Mouse (Mus musculus): ENCODE measurements at regions not wholly inside any gene's neighbourhood (a gene's known extent, or its start where the extent isn't known, plus 50 kb on each side); places are given as distances from the start of the nearest gene placed in this dataset.

DNA sequence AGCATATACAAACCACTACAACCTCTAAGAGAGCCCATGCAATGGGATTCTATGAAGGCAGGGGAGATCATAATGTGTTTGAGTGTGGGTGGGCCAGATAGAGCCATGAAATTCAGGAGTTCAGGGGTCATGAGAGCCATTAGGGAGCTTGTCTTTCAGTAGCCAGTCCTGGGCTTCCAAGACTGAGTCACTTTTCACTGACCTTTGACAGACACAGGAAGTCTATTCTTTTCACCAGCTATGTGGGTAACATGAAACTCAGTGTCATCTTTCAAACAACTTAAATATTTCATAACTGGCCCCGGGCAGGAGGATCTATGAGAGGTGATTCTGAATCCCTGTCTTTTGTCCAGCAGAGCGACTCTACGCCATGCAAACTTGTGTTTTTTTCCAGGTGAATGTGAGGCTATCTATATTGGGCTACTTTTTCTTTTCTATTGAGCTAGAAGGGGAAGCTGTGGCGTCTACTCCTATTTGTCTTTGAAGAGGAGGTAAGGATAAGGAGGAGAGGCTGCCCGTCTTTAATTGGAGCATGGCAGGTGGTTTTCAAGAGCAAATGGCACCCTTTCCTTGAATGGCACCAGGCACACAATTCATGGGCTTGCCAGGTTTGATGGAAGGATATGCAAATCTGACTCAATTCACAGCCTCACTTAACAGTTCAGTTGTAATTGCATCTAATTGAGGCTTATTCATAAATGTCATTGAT is 95.6 kb upstream of the Chd2 start:
- DNase-seq = no peak

DNA sequence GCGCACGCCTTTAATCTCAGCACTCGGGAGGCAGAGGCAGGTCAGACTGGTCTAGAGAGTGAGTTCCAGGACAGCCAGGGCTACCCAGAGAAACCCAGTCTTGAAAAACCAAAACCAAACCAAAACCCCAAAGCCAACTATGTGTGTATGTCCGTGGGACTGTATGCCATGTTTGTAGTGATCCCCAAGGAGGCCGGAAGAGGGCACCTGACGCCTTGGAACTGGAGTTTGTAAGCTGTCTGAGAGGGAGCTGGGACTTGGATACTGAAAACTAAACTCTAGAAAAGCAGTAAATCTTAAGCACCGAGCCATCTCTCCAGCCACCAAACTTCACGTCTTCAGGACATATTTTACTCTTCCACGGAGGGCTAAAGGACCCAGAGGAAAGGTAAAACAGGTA is 93.8 kb upstream of the Chd2 start:
- DNase-seq = no peak

GRCm38 (mm10) chr7:73630790-73631189 is 89.2 kb upstream of the Chd2 start:
- no peak for DNase-seq

- no peak for DNase-seq
These were observed 87.6 kb upstream of the Chd2 start for GRCm38 (mm10) chr7:73629182-73629581.

DNA sequence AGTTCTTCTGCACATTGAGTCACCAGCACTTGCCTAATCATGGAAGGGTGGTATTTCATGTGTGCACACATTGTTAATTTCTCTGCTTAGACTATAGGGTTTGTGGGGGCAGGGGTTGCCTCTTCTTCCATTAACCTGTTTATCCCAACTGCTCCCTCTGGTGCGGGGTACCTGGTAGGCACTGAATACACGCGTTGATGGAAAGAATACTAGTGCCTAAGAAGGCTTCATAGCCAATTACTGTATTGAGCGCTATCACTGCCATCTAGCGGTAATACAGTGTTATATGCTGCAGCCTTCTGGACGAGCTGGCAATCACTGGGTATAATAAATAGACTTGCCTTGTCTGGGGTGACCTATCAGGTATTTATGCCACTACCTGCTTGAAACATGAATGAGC is 86.4 kb upstream of the Chd2 start:
- DNase-seq = peak; percentile 85

DNA sequence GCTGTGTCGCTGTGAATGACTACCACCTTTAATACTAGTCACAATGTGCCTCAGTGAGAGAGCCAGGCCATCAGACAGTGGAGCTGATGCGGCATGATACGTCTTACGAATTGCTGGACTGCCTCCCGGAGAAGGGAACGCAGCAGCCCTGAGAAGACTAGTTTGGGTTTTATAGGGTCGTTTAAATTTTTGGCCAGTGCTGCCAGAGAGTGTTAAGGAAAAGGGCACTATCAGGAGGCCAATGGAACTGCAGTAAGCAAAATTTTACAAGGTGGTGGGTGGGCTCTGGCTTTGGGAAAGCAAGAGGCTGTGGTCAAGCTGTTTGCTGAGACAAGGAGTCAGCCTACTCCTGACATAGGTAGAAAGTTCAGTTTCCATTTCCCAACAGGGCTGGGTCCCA is 84.7 kb upstream of the Chd2 start:
- DNase-seq = no peak

- DNase-seq = no peak
These were observed 84.0 kb upstream of the Chd2 start for GRCm38 (mm10) chr7:73625651-73626050.

- no peak for DNase-seq
These were observed 83.4 kb upstream of the Chd2 start for GRCm38 (mm10) chr7:73624992-73625391.

GRCm38 (mm10) chr7:73624093-73624600 is 82.5 kb upstream of the Chd2 start:
- no peak for DNase-seq

- DNase-seq = peak; percentile 43
These were observed 80.8 kb upstream of the Chd2 start for GRCm38 (mm10) chr7:73622468-73622867.

GRCm38 (mm10) chr7:73620341-73620740 is 78.7 kb upstream of the Chd2 start:
- DNase-seq = no peak

DNA sequence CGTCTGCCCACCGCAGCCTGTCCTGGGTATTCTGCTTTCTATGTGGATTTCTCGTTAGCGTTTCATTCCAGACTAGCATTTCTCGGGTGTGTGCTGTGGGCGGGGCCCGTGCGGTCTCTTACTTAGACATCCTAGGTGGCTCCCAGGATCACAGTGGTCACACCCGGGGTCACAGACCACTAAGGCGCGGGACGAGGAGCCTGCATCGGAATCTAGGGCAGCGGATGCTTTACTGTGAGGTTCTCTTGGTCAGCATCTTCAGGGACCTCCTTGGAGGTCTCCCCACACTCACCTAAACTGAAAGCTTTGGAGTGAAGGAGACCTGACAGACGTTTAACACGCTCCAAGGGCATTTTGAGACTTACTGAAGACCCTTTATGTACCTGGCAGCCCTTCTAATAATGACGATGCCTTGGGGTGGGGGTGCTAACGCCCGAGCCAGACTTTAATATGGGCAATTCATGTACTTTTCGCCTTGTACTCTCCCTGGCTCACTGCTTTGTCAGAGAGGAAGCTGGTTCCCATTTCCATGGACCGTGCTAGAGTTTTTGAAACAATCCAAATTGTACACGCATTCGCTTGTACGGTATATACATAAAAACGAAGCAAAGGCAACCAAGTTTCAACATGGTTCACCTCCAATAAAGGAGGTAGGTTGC is 77.3 kb upstream of the Chd2 start:
- no peak for DNase-seq

GRCm38 (mm10) chr7:73617910-73618757 is 76.5 kb upstream of the Chd2 start:
- peak; percentile 97 for DNase-seq

- DNase-seq = peak; percentile 53
These were observed 75.6 kb upstream of the Chd2 start for GRCm38 (mm10) chr7:73616971-73617906.

DNA sequence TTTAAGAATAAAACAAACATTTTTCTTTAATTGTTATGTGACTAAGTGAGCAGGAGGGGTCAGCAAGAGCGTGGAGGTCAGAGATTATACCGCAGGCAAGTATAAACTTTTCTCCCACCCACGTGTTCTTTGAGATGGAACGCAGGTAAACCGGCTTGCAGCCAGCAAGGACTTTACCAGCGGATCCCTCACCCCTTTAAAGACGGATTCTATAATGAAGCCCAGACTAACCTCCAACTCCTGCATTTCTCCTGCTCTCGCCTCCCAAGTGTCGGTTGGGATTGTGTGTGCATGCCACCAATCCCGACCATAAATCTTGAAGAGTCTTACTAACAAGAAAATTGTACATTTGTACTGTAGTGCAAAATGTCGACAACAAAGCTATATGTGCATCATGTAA is 74.4 kb upstream of the Chd2 start:
- DNase-seq = no peak

GRCm38 (mm10) chr7:73614840-73615555 is 73.4 kb upstream of the Chd2 start:
- DNase-seq = no peak

GRCm38 (mm10) chr7:73614341-73614740 is 72.7 kb upstream of the Chd2 start:
- DNase-seq = no peak

DNA sequence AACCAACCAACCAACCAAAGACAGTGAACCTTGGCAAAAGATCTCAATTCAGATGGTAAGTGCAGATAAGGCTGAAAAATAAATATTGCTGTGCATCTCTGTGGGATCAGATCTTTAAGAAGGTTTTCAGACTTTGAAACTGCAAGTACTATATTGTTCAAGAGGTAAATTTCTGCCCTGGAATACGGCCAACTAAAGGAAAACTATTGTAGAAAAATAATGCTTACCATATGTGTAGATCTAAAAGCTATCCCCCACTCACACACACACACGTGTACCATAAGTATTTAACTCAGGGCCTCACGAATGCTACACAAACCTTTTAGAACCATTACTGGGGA is 71.1 kb upstream of the Chd2 start:
- no peak for DNase-seq

- no peak for DNase-seq
These were observed 70.5 kb upstream of the Chd2 start for GRCm38 (mm10) chr7:73611866-73612751.

- DNase-seq = no peak
These were observed 67.2 kb upstream of the Chd2 start for GRCm38 (mm10) chr7:73608804-73609275.
